Mouse (Mus musculus): ENCODE measurements around the gene Hydin. TPM values are rescaled to one million over a fixed set of nuclear protein-coding genes. Genes with fewer than 3 reads are reported as not detected.
A peak's percentile ranks its signal among the peaks of the same experiment; 100 is the strongest.

Gene Hydin
- polyA plus RNA-seq, 1 experiment: 0.02 TPM

- Histone ChIP-seq H3K4me3 (ENCODE audit: insufficient read depth, low read depth, low read length) (no peak overlapping the region), H3K36me3 (ENCODE audit: control insufficient read depth, insufficient read depth, low read length) (no peaks in the 10 kb centered on the region), H3K27me3 (replicated peaks; ENCODE audit: control insufficient read depth, insufficient read depth, low read length) (no peaks in the 10 kb centered on the region), H3K27ac (ENCODE audit: insufficient read depth, low read depth, low read length) (no peak overlapping the region), H3K4me1 (ENCODE audit: control insufficient read depth, insufficient read depth, low read length) (peaks cover 6% of the 10 kb centered on the region; the same call in 1 of the 2 replicates)
- 64% methylated on average over 4 of the region's 4 CpGs for WGBS
- DNase-seq: no peak
- TF ChIP-seq CTCF (conservative IDR thresholded peaks at IDR 0.05; ENCODE audit: insufficient read depth, insufficient read length, low read depth, low read length) (no peak), POLR2A (IDR thresholded peaks at IDR 0.05; ENCODE audit: low read depth, low read length) (no peak)
Observed at GRCm38 (mm10) chr8:110643177-110643576, 376.4 kb downstream of the Hydin start.

- no peak for TF ChIP-seq POLR2A (IDR thresholded peaks at IDR 0.05; ENCODE audit: low read depth, low read length)
- TF ChIP-seq CTCF (conservative IDR thresholded peaks at IDR 0.05; ENCODE audit: insufficient read depth, insufficient read length, low read depth, low read length): no peak
- Histone ChIP-seq H3K36me3 (ENCODE audit: control insufficient read depth, insufficient read depth, low read length) (no peaks in the 10 kb centered on the region), H3K4me1 (ENCODE audit: control insufficient read depth, insufficient read depth, low read length) (peaks cover 6% of the 10 kb centered on the region; the same call in 1 of the 2 replicates), H3K27ac (ENCODE audit: insufficient read depth, low read depth, low read length) (no peak overlapping the region), H3K27me3 (replicated peaks; ENCODE audit: control insufficient read depth, insufficient read depth, low read length) (no peaks in the 10 kb centered on the region), H3K4me3 (ENCODE audit: insufficient read depth, low read depth, low read length) (no peak overlapping the region)
- 71% methylated on average over 4 of the region's 4 CpGs for WGBS
- DNase-seq: no peak
Observed at GRCm38 (mm10) chr8:110644422-110644821, 377.6 kb downstream of the Hydin start.

GRCm38 (mm10) chr8:110644901-110645300 lies 378.1 kb downstream of the Hydin start:
- DNase-seq: peak; percentile 44
- H3K4me3 ChIP-seq (ENCODE audit: insufficient read depth, low read depth, low read length): no peak overlapping the region
- 52% methylated on average over 2 of the region's 2 CpGs for WGBS
- H3K36me3 ChIP-seq (ENCODE audit: control insufficient read depth, insufficient read depth, low read length): no peaks in the 10 kb centered on the region
- TF ChIP-seq CTCF (conservative IDR thresholded peaks at IDR 0.05; ENCODE audit: insufficient read depth, insufficient read length, low read depth, low read length): no peak
- no peak for TF ChIP-seq POLR2A (IDR thresholded peaks at IDR 0.05; ENCODE audit: low read depth, low read length)
- no peaks in the 10 kb centered on the region for H3K27me3 ChIP-seq (replicated peaks; ENCODE audit: control insufficient read depth, insufficient read depth, low read length)
- peaks cover 6% of the 10 kb centered on the region; the same call in 1 of the 2 replicates for H3K4me1 ChIP-seq (ENCODE audit: control insufficient read depth, insufficient read depth, low read length)
- H3K27ac ChIP-seq (ENCODE audit: insufficient read depth, low read depth, low read length): peak overlapping the region; percentile 31; the same call in 1 of the 2 replicates

- no peaks in the 10 kb centered on the region for H3K27me3 ChIP-seq (replicated peaks; ENCODE audit: control insufficient read depth, insufficient read depth, low read length)
- peaks cover 6% of the 10 kb centered on the region; the same call in 1 of the 2 replicates for H3K4me1 ChIP-seq (ENCODE audit: control insufficient read depth, insufficient read depth, low read length)
- peak overlapping the region; percentile 31; the same call in 1 of the 2 replicates for H3K27ac ChIP-seq (ENCODE audit: insufficient read depth, low read depth, low read length)
- no peak overlapping the region for H3K4me3 ChIP-seq (ENCODE audit: insufficient read depth, low read depth, low read length)
- TF ChIP-seq POLR2A (IDR thresholded peaks at IDR 0.05; ENCODE audit: low read depth, low read length) (no peak), CTCF (conservative IDR thresholded peaks at IDR 0.05; ENCODE audit: insufficient read depth, insufficient read length, low read depth, low read length) (no peak)
- peak; percentile 68 for DNase-seq
- no peaks in the 10 kb centered on the region for H3K36me3 ChIP-seq (ENCODE audit: control insufficient read depth, insufficient read depth, low read length)
- 68% methylated on average over 3 of the region's 3 CpGs for WGBS
Observed at GRCm38 (mm10) chr8:110645340-110645739, 378.6 kb downstream of the Hydin start.

- no peak for TF ChIP-seq POLR2A (IDR thresholded peaks at IDR 0.05; ENCODE audit: low read depth, low read length)
- peak; percentile 90 for TF ChIP-seq CTCF (conservative IDR thresholded peaks at IDR 0.05; ENCODE audit: insufficient read depth, insufficient read length, low read depth, low read length)
- 32% methylated on average over 6 of the region's 6 CpGs for whole genome bisulfite sequencing
- Histone ChIP-seq H3K27ac (ENCODE audit: insufficient read depth, low read depth, low read length) (no peak overlapping the region), H3K27me3 (replicated peaks; ENCODE audit: control insufficient read depth, insufficient read depth, low read length) (no peaks in the 10 kb centered on the region), H3K4me1 (ENCODE audit: control insufficient read depth, insufficient read depth, low read length) (peaks cover 6% of the 10 kb centered on the region; the same call in 1 of the 2 replicates), H3K36me3 (ENCODE audit: control insufficient read depth, insufficient read depth, low read length) (no peaks in the 10 kb centered on the region), H3K4me3 (ENCODE audit: insufficient read depth, low read depth, low read length) (no peak overlapping the region)
- peak; percentile 68 for DNase-seq
Observed at GRCm38 (mm10) chr8:110646064-110646463, 379.3 kb downstream of the Hydin start.

- TF ChIP-seq POLR2A (IDR thresholded peaks at IDR 0.05; ENCODE audit: low read depth, low read length) (no peak), CTCF (conservative IDR thresholded peaks at IDR 0.05; ENCODE audit: insufficient read depth, insufficient read length, low read depth, low read length) (no peak)
- Histone ChIP-seq H3K4me3 (ENCODE audit: insufficient read depth, low read depth, low read length) (no peak overlapping the region), H3K27me3 (replicated peaks; ENCODE audit: control insufficient read depth, insufficient read depth, low read length) (no peaks in the 10 kb centered on the region), H3K4me1 (ENCODE audit: control insufficient read depth, insufficient read depth, low read length) (peaks cover 6% of the 10 kb centered on the region; the same call in 1 of the 2 replicates), H3K36me3 (ENCODE audit: control insufficient read depth, insufficient read depth, low read length) (no peaks in the 10 kb centered on the region), H3K27ac (ENCODE audit: insufficient read depth, low read depth, low read length) (no peak overlapping the region)
- DNase-seq: no peak
- 93% methylated on average over 3 of the region's 3 CpGs for WGBS
Observed at GRCm38 (mm10) chr8:110648577-110648976, 381.8 kb downstream of the Hydin start.

GRCm38 (mm10) chr8:110649286-110649685 lies 382.5 kb downstream of the Hydin start:
- Histone ChIP-seq H3K36me3 (ENCODE audit: control insufficient read depth, insufficient read depth, low read length) (no peaks in the 10 kb centered on the region), H3K27ac (ENCODE audit: insufficient read depth, low read depth, low read length) (no peak overlapping the region), H3K4me1 (ENCODE audit: control insufficient read depth, insufficient read depth, low read length) (peaks cover 6% of the 10 kb centered on the region; the same call in 1 of the 2 replicates), H3K4me3 (ENCODE audit: insufficient read depth, low read depth, low read length) (no peak overlapping the region), H3K27me3 (replicated peaks; ENCODE audit: control insufficient read depth, insufficient read depth, low read length) (no peaks in the 10 kb centered on the region)
- DNase-seq: no peak
- WGBS: 81% methylated on average over 6 of the region's 6 CpGs
- TF ChIP-seq POLR2A (IDR thresholded peaks at IDR 0.05; ENCODE audit: low read depth, low read length) (no peak), CTCF (conservative IDR thresholded peaks at IDR 0.05; ENCODE audit: insufficient read depth, insufficient read length, low read depth, low read length) (no peak)
